Mouse (Mus musculus) thymus, adult 2 months (tissue): ENCODE measurements around the gene Flywch2.

Source experiments
- CTCF ChIP-seq: fragments of 200-500 bp; IDR thresholded peaks from 2 replicates; pipeline ENCODE4 v1.5.1; 2012; ENCODE audit warnings: mild to moderate bottlenecking, control low read depth, low read length, moderate library complexity, borderline replicate concordance; ENCODE audit not compliant: control insufficient read depth, poor library complexity, insufficient read depth; ENCODE audit errors: extremely low read depth
- POLR2A ChIP-seq: fragments of 200-500 bp; IDR thresholded peaks from 2 replicates; pipeline ENCODE4 v1.6.1; 2012; ENCODE audit warnings: mild to moderate bottlenecking, low read length, control low read depth, moderate library complexity; ENCODE audit not compliant: control insufficient read depth, poor library complexity, insufficient read depth; ENCODE audit errors: extremely low read depth

DNA sequence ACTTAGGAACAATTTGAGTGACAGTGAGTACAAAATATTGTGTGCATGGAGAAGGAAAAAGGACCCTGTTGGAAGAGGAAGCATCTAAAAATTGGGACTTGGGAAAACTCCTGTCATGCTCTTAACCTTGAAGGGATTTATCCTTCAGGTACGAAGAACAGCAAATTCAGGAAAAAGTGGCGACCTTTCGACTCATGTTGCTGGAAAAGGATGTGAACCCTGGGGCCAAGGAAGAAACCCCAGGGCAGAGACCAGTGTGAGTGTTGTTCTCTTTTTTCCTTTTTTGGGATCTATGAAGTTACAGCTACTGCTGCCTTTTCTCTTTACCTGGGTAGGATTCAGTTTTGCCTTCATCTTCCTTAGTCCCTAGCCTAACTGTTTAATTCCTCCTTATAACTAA, 22.0 kb upstream of the Flywch2 start:
- TF ChIP-seq CTCF (no peak), POLR2A (no peak)
